ENCODE assay signal across 9 mouse cellular contexts in genomic region chr1:130550242-130551167, GRCm38 (mm10).
DNase-seq lines count a peak whose midpoint lies in the region; ATAC-seq and TF ChIP-seq lines count a peak whose summit lies in the region.
"Had no signal": no experiment of that assay in that cellular context is flagged by ENCODE, and none has a peak within 500 bp of the region (broad histone marks: within the 10 kb centered on the region; RNA-seq: fewer than 3 reads in every experiment).

No protein-coding gene starts in this region.

- no peak for DNase-seq in left cerebral cortex, adult 2 months (ENCODE audit: extremely low spot score in 1 of 2, low spot score in 2 of 2)
- DNase-seq in left cerebral cortex, postnatal 25 days (ENCODE audit: low spot score in 2 of 2) = no peak
- DNase-seq in limb, embryonic 11.5 days (ENCODE audit: low spot score) = peak; percentile 29
- peak; percentile 70 to 80 for DNase-seq in spleen, adult 2 months (ENCODE audit: low read depth in 1 of 2, low spot score in 2 of 2)
- no peak for DNase-seq in right cerebral cortex, adult 18-20 months
- DNase-seq in layer of hippocampus, postnatal 25 days (ENCODE audit: extremely low spot score in 1 of 2, low spot score in 1 of 2) = no peak

- no peak overlapping the region for H3K9ac ChIP-seq in heart, embryonic 14.5 days (ENCODE audit: low read length)
- H3K9ac ChIP-seq in limb, embryonic 11.5 days (ENCODE audit: low read length) = no peak overlapping the region
- H3K9ac ChIP-seq in hindbrain, embryonic 16.5 days (ENCODE audit: low read depth, low read length) = no peak overlapping the region

- H3K4me3 ChIP-seq in left cerebral cortex, adult 2 months = no peak overlapping the region
- H3K4me3 ChIP-seq in heart, embryonic 14.5 days (ENCODE audit: control insufficient read depth in 1 of 2, insufficient read depth in 1 of 2, low read depth in 1 of 2, low read length in 2 of 2) = no peak overlapping the region
- no peak overlapping the region for H3K4me3 ChIP-seq in limb, embryonic 11.5 days (ENCODE audit: low read depth, low read length)
- peak overlapping the region; percentile 18 for H3K4me3 ChIP-seq in spleen, adult 2 months (ENCODE audit: extremely low read depth, insufficient read depth, insufficient read length)
- no peak overlapping the region for H3K4me3 ChIP-seq in hindbrain, embryonic 16.5 days (ENCODE audit: low read length)

- TF ChIP-seq CTCF in left cerebral cortex, adult 2 months (IDR thresholded peaks at IDR 0.05) = no peak; the same call in none of the 2 replicates
- no peak for TF ChIP-seq CTCF in spleen, adult 2 months (IDR thresholded peaks at IDR 0.05; ENCODE audit: extremely low read depth, insufficient read depth, insufficient read length, insufficient replicate concordance)

- ATAC-seq in heart, embryonic 14.5 days (ENCODE audit: insufficient number of reproducible peaks, insufficient read depth, low FRiP score, low read depth) = peak; percentile 56; the same call in 1 of the 2 replicates
- ATAC-seq in limb, embryonic 11.5 days (ENCODE audit: insufficient number of reproducible peaks, low FRiP score, low TSS enrichment, low read depth) = no peak
- ATAC-seq in hindbrain, embryonic 16.5 days = no peak
- ATAC-seq: Patski had no signal

- no peaks in the 10 kb centered on the region for H3K36me3 ChIP-seq in heart, embryonic 14.5 days (ENCODE audit: control insufficient read depth, insufficient read depth, low read length)
- H3K36me3 ChIP-seq in limb, embryonic 11.5 days (ENCODE audit: control insufficient read depth, insufficient read depth, low read length) = no peaks in the 10 kb centered on the region
- H3K36me3 ChIP-seq in spleen, adult 2 months (ENCODE audit: control insufficient read depth, insufficient read depth, low read length) = no peaks in the 10 kb centered on the region
- no peaks in the 10 kb centered on the region for H3K36me3 ChIP-seq in hindbrain, embryonic 16.5 days (ENCODE audit: control insufficient read depth, insufficient read depth, low read length)

- intact Hi-C loops in left cerebral cortex, adult 2 months (cut with DNase I) = no loop called here
- intact Hi-C loops in left cerebral cortex, postnatal 25 days (cut with DNase I) = no loop called here

- TF ChIP-seq POLR2A in spleen, adult 2 months (IDR thresholded peaks at IDR 0.05; ENCODE audit: low read depth, low read length) = no peak

- H3K9me3 ChIP-seq in heart, embryonic 14.5 days (ENCODE audit: control insufficient read depth, low read length) = no peaks in the 10 kb centered on the region
- no peaks in the 10 kb centered on the region for H3K9me3 ChIP-seq in limb, embryonic 11.5 days (ENCODE audit: control insufficient read depth, low read length)
- no peaks in the 10 kb centered on the region for H3K9me3 ChIP-seq in hindbrain, embryonic 16.5 days (ENCODE audit: control insufficient read depth, low read length)

- H3K27ac ChIP-seq in left cerebral cortex, adult 2 months = peak overlapping the region; percentile 40; the same call in 1 of the 2 replicates
- peak overlapping the region; percentile 36 to 64 for H3K27ac ChIP-seq in heart, embryonic 14.5 days (replicated peaks in 1 of 2; ENCODE audit: control insufficient read depth in 1 of 2, insufficient read depth in 1 of 2, low read depth in 2 of 2, low read length in 2 of 2)
- no peak overlapping the region for H3K27ac ChIP-seq in limb, embryonic 11.5 days (replicated peaks; ENCODE audit: low read depth, low read length)
- peak overlapping the region; percentile 82 for H3K27ac ChIP-seq in spleen, adult 2 months (ENCODE audit: insufficient read depth, low read length)
- no peak overlapping the region for H3K27ac ChIP-seq in hindbrain, embryonic 16.5 days (ENCODE audit: low read depth, low read length)

- peak overlapping the region; percentile 42 for H3K4me2 ChIP-seq in heart, embryonic 14.5 days (ENCODE audit: low read length)
- no peak overlapping the region for H3K4me2 ChIP-seq in limb, embryonic 11.5 days (ENCODE audit: low read depth, severe bottlenecking)
- no peak overlapping the region for H3K4me2 ChIP-seq in hindbrain, embryonic 16.5 days (ENCODE audit: low read length)

- 38% methylated on average over 19 of the region's 19 CpGs for WGBS in heart, embryonic 14.5 days
- WGBS in limb, embryonic 11.5 days = 70% methylated on average over 19 of the region's 19 CpGs
- 21% methylated on average over 19 of the region's 19 CpGs for WGBS in spleen, adult 2 months
- WGBS in hindbrain, embryonic 16.5 days = 71% methylated on average over 19 of the region's 19 CpGs

- H3K27me3 ChIP-seq in heart, embryonic 14.5 days (ENCODE audit: control insufficient read depth, insufficient read depth, low read length) = no peaks in the 10 kb centered on the region
- no peaks in the 10 kb centered on the region for H3K27me3 ChIP-seq in limb, embryonic 11.5 days (ENCODE audit: control insufficient read depth, insufficient read depth, low read length)
- no peaks in the 10 kb centered on the region for H3K27me3 ChIP-seq in spleen, adult 2 months (ENCODE audit: control insufficient read depth, insufficient read depth, low read length)
- no peaks in the 10 kb centered on the region for H3K27me3 ChIP-seq in hindbrain, embryonic 16.5 days (replicated peaks; ENCODE audit: control insufficient read depth, insufficient read depth, low read length)
- H3K27me3 ChIP-seq: Patski had no signal

- H3K4me1 ChIP-seq in heart, embryonic 14.5 days (ENCODE audit: control insufficient read depth in 2 of 2, insufficient read depth in 2 of 2, low read length in 2 of 2) = peaks cover 4 to 6% of the 10 kb centered on the region in 2 experiments; a peak in 1 of 4 replicates
- H3K4me1 ChIP-seq in limb, embryonic 11.5 days (ENCODE audit: control insufficient read depth, insufficient read depth, low read length) = no peaks in the 10 kb centered on the region
- H3K4me1 ChIP-seq in spleen, adult 2 months (ENCODE audit: control insufficient read depth, insufficient read depth, insufficient read length) = peaks cover 23% of the 10 kb centered on the region; the same call in 1 of the 2 replicates
- no peaks in the 10 kb centered on the region for H3K4me1 ChIP-seq in hindbrain, embryonic 16.5 days (ENCODE audit: control insufficient read depth, insufficient read depth, low read depth, low read length)

Comparison
In these comparisons a context has a peak if more than half of its experiments do, and no peak if none do; other contexts are left out.
1. DNase-seq: peak in limb, embryonic 11.5 days (single experiment) and spleen, adult 2 months (2 of 2); none in left cerebral cortex, adult 2 months (0 of 2), left cerebral cortex, postnatal 25 days (0 of 2), right cerebral cortex, adult 18-20 months (single experiment) and layer of hippocampus, postnatal 25 days (0 of 2).
2. H3K27ac ChIP-seq: peak in left cerebral cortex, adult 2 months (single experiment), heart, embryonic 14.5 days (2 of 2) and spleen, adult 2 months (single experiment); none in limb, embryonic 11.5 days (single experiment) and hindbrain, embryonic 16.5 days (single experiment).